Mouse (Mus musculus): ENCODE measurements around the gene Washc3. TPM values are rescaled to one million over a fixed set of nuclear protein-coding genes. Genes with fewer than 3 reads are reported as not detected.

Washc3 gene
- 67.6 TPM for total RNA-seq (2023)

GRCm38 (mm10) chr10:88200951-88201638, at the start of gene Washc3:
Washc3 (plus strand) TSS chr10:88201093.

Other genes starting within 250 kb of the Washc3 start
- not detected for gene Pmch, start 110.0 kb upstream of the Washc3 start, total RNA-seq (2023)
- gene Parpbp, start 54.2 kb upstream of the Washc3 start, total RNA-seq (2023), result 0.31 TPM
- gene Nup37, start 54.1 kb upstream of the Washc3 start, total RNA-seq (2023), result 8.6 TPM
- gene Dram1, start 178.0 kb downstream of the Washc3 start, total RNA-seq (2023), result 0.58 TPM
- gene Gnptab, start 178.0 kb downstream of the Washc3 start, total RNA-seq (2023), result 31.1 TPM

Measured in CD8-positive naive resting alpha-beta T cell, adult 57 days (primary cell).